ENCODE assay signal across 10 mouse cellular contexts in genomic region chr2:60730024-60730423, GRCm38 (mm10). TPM values are rescaled to one million over a fixed set of nuclear protein-coding genes. Genes with fewer than 3 reads are reported as not detected.
DNase-seq lines count a peak whose midpoint lies in the region; TF ChIP-seq lines count a peak whose summit lies in the region.
"Had no signal": no experiment of that assay in that cellular context is flagged by ENCODE, and none has a peak within 500 bp of the region (broad histone marks: within the 10 kb centered on the region; RNA-seq: fewer than 3 reads in every experiment).

No protein-coding gene starts in this region.

- H3K4me1 ChIP-seq in ES-Bruce4 (ENCODE audit: control insufficient read depth, insufficient read depth, low read length), result peaks cover 2% of the 10 kb centered on the region
- peaks cover 20% of the 10 kb centered on the region for H3K4me1 ChIP-seq in heart, embryonic 10.5 days

- 1% methylated on average over 3 of the region's 3 CpGs for WGBS in heart, embryonic 10.5 days

- TF ChIP-seq EP300 in ES-Bruce4 (IDR thresholded peaks at IDR 0.05; ENCODE audit: insufficient read depth, low read depth, low read length), result peak; percentile 72; the same call in 1 of the 2 replicates

- no peaks in the 10 kb centered on the region for H3K36me3 ChIP-seq in ES-Bruce4 (ENCODE audit: control insufficient read depth, insufficient read depth, low read length, poor library complexity, severe bottlenecking)
- no peaks in the 10 kb centered on the region for H3K36me3 ChIP-seq in heart, embryonic 10.5 days

- no peak overlapping the region for H3K27ac ChIP-seq in ES-Bruce4 (ENCODE audit: insufficient read depth, low read length)
- H3K27ac ChIP-seq in heart, embryonic 10.5 days, result peak overlapping the region; percentile 72
- no peak overlapping the region for H3K27ac ChIP-seq in layer of hippocampus, adult 2 months

- H3K9me3 ChIP-seq in ES-Bruce4 (replicated peaks; ENCODE audit: control insufficient read depth, insufficient read depth, low read length, poor library complexity, severe bottlenecking), result no peaks in the 10 kb centered on the region
- no peaks in the 10 kb centered on the region for H3K9me3 ChIP-seq in heart, embryonic 10.5 days
- H3K9me3 ChIP-seq: megakaryocyte, embryonic 14.5 days had no signal

- no peaks in the 10 kb centered on the region for H3K27me3 ChIP-seq in ES-Bruce4 (ENCODE audit: control insufficient read depth, insufficient read depth, low read length, poor library complexity, severe bottlenecking)
- no peaks in the 10 kb centered on the region for H3K27me3 ChIP-seq in heart, embryonic 10.5 days (ENCODE audit: insufficient read depth, poor library complexity, severe bottlenecking)

- no peak for TF ChIP-seq CTCF in ES-Bruce4 (IDR thresholded peaks at IDR 0.05; ENCODE audit: low read depth, low read length)
- no peak for TF ChIP-seq CTCF in layer of hippocampus, adult 2 months (conservative IDR thresholded peaks at IDR 0.05)

- peak; percentile 39 for DNase-seq in gastrocnemius, postnatal 10 days
- DNase-seq in gastrocnemius, postnatal 4 days (ENCODE audit: low spot score in 2 of 2), result no peak
- DNase-seq in heart, embryonic 10.5 days (ENCODE audit: low spot score), result peak; percentile 89
- DNase-seq in kidney, postnatal 25 days, result peak; percentile 71 to 75
- DNase-seq in layer of hippocampus, adult 2 months (ENCODE audit: low spot score in 2 of 2), result no peak
- no peak for DNase-seq in natural killer cell, adult 2 months (ENCODE audit: low spot score in 2 of 2)
- no peak for DNase-seq in spleen, postnatal 36 days (ENCODE audit: low spot score in 2 of 2)
- DNase-seq: cerebellum, adult 18-20 months had no signal

- TF ChIP-seq POLR2A in ES-Bruce4 (IDR thresholded peaks at IDR 0.05; ENCODE audit: insufficient read depth, low read length), result no peak

- no peak overlapping the region for H3K9ac ChIP-seq in ES-Bruce4 (ENCODE audit: low read depth, poor library complexity, severe bottlenecking)

- H3K4me3 ChIP-seq in ES-Bruce4 (ENCODE audit: low read depth, low read length), result no peak overlapping the region
- H3K4me3 ChIP-seq in heart, embryonic 10.5 days, result no peak overlapping the region
- H3K4me3 ChIP-seq in layer of hippocampus, adult 2 months, result no peak overlapping the region
- H3K4me3 ChIP-seq: megakaryocyte, embryonic 14.5 days had no signal

RNA-seq across cellular contexts. Expression of gene Itgb6, which starts 7.6 kb away (rescaled TPM):
- 10 to 100 TPM; 29.2 to 30.5 TPM for total RNA-seq in gastrocnemius, postnatal 10 days (2021)
- total RNA-seq in gastrocnemius, postnatal 4 days (2021), result 10 to 100 TPM; 35.8 to 36.2 TPM
- 0.28 TPM in 1 of 2 replicates, not detected in the other for polyA plus RNA-seq in ES-Bruce4 (2011; ENCODE audit: insufficient read depth, insufficient read length, low read depth, missing spikeins)
- 0.34 and 0.46 TPM in 2 replicates for polyA plus RNA-seq in heart, embryonic 10.5 days (2016; fragmentation: Nextera tagmentation; extraction: Ambion mirVana)
- total RNA-seq in layer of hippocampus, adult 2 months (2021), result not detected

Comparison
In these comparisons a context has a peak if more than half of its experiments do, and no peak if none do; other contexts are left out.
1. DNase-seq: peak in gastrocnemius, postnatal 10 days (single experiment), heart, embryonic 10.5 days (single experiment) and kidney, postnatal 25 days (2 of 2); none in gastrocnemius, postnatal 4 days (0 of 2), layer of hippocampus, adult 2 months (0 of 2), natural killer cell, adult 2 months (0 of 2) and spleen, postnatal 36 days (0 of 2).
2. RNA of gene Itgb6, which starts 7.6 kb away (total RNA-seq): 35.8 to 36.2 TPM in gastrocnemius, postnatal 4 days and 29.2 to 30.5 TPM in gastrocnemius, postnatal 10 days; not detected in layer of hippocampus, adult 2 months; every median in the first group is over 10 times any median in the second.